Mouse (Mus musculus) hindbrain, postnatal 0 days (tissue): ENCODE results near the gene Rabep1. TPM values are rescaled to one million over a fixed set of nuclear protein-coding genes. Genes with fewer than 3 reads are reported as not detected.

ENCODE experiments used
- ATAC-seq: fragments of 200-750 bp; cut with Nextera tagmentation; 2 replicates; pipeline ENCODE4 v1.8.0; 2017; ENCODE audit warnings: mild to moderate bottlenecking, moderate TSS enrichment, moderate library complexity
- DNase-seq: peaks from one replicate; pipeline ENCODE4 v3.0.0-alpha.2; 2015; ENCODE audit warnings: low spot score
- H3K27ac ChIP-seq: fragments of 300-500 bp; sonication (generic); 2 replicates; pipeline ENCODE4 v1.5.1; 2014; ENCODE audit warnings: mild to moderate bottlenecking
- H3K27me3 ChIP-seq: fragments of 300-500 bp; sonication (generic); 2 replicates; pipeline ENCODE4 v1.6.1; 2014; ENCODE audit warnings: low read length, mixed read lengths; ENCODE audit not compliant: insufficient read depth
- H3K36me3 ChIP-seq: fragments of 300-500 bp; sonication (generic); 2 replicates; pipeline ENCODE4 v1.6.1; 2014; ENCODE audit warnings: low read length, mixed read lengths; ENCODE audit not compliant: insufficient read depth
- H3K4me1 ChIP-seq: fragments of 300-500 bp; sonication (generic); 2 replicates; pipeline ENCODE4 v1.6.1; 2014; ENCODE audit warnings: antibody characterized with exemption, low read length, mixed read lengths; ENCODE audit not compliant: insufficient read depth
- H3K4me2 ChIP-seq: fragments of 300-500 bp; sonication (generic); 2 replicates; pipeline ENCODE4 v1.6.1; 2014; ENCODE audit warnings: low read depth, mild to moderate bottlenecking, low read length, moderate library complexity, mixed read lengths
- H3K4me3 ChIP-seq: fragments of 300-500 bp; sonication (generic); 2 replicates; pipeline ENCODE4 v1.5.1; 2014; ENCODE audit warnings: low read length
- H3K9ac ChIP-seq: fragments of 300-500 bp; sonication (generic); replicated peaks from 2 replicates; pipeline ENCODE4 v1.6.1; 2014; ENCODE audit warnings: mild to moderate bottlenecking, low read length, moderate library complexity, mixed read lengths
- H3K9me3 ChIP-seq: fragments of 300-500 bp; sonication (generic); 2 replicates; pipeline ENCODE4 v1.6.1; 2016; ENCODE audit warnings: low read length, mixed read lengths
- CTCF ChIP-seq: IDR thresholded peaks from 2 replicates; pipeline ENCODE4 v1.5.1; 2016; ENCODE audit warnings: antibody characterized with exemption, control low read depth, low read depth
- WGBS: fragments of 180-500 bp; shearing (Covaris S2); extraction: QIAGEN DNeasy Blood & Tissue Kit; methylation state at CpG from one replicate; pipeline ENCODE4 v1.1.7; 2014; 5-methylcytosine and 5-hydroxymethylcytosine counted together
- polyA plus RNA-seq: library from polyadenylated mRNA; unstranded; fragments of >200 nt; fragmentation: Nextera tagmentation; extraction: Ambion mirVana; gene quantifications from 2 replicates; pipeline ENCODE4 v1.2.1, GENCODE M21; 2015
- total RNA-seq: library from RNA; depleted of rRNA; stranded (reverse); fragments of >200 nt; gene quantifications from 2 replicates; pipeline ENCODE4 v1.2.3, GENCODE M21; 2014

The Rabep1 gene
- total and polyA plus RNA-seq, 2 experiments from 2014 or later, result 47.1 to 101 TPM

- TF ChIP-seq CTCF, result no peak
- no peak overlapping the region for H3K27ac ChIP-seq
- 32% methylated on average over 3 of the region's 3 CpGs for whole genome bisulfite sequencing
- no peaks in the 10 kb centered on the region for H3K27me3 ChIP-seq
- no peaks in the 10 kb centered on the region for H3K36me3 ChIP-seq
- H3K4me1 ChIP-seq, result no peaks in the 10 kb centered on the region
- DNase-seq, result no peak
- no peak overlapping the region for H3K4me2 ChIP-seq
- no peak overlapping the region for H3K4me3 ChIP-seq
- no peak for ATAC-seq
- H3K9ac ChIP-seq, result no peak overlapping the region
- H3K9me3 ChIP-seq, result no peaks in the 10 kb centered on the region
Measured at GRCm38 (mm10) chr11:70831201-70831600, 13.4 kb upstream of the Rabep1 start.

- Histone ChIP-seq H3K4me3 (no peak overlapping the region), H3K9ac (no peak overlapping the region), H3K4me1 (no peaks in the 10 kb centered on the region), H3K4me2 (no peak overlapping the region), H3K27ac (no peak overlapping the region), H3K9me3 (no peaks in the 10 kb centered on the region), H3K27me3 (no peaks in the 10 kb centered on the region), H3K36me3 (no peaks in the 10 kb centered on the region)
- TF ChIP-seq CTCF, result no peak
- ATAC-seq (no peak), DNase-seq (no peak)
Measured at GRCm38 (mm10) chr11:70833408-70833807, 11.2 kb upstream of the Rabep1 start.

GRCm38 (mm10) chr11:70833831-70834230, 10.7 kb upstream of the Rabep1 start:
- Histone ChIP-seq H3K9ac (no peak overlapping the region), H3K4me1 (no peaks in the 10 kb centered on the region), H3K27ac (no peak overlapping the region), H3K36me3 (no peaks in the 10 kb centered on the region), H3K4me3 (no peak overlapping the region), H3K27me3 (no peaks in the 10 kb centered on the region), H3K4me2 (no peak overlapping the region), H3K9me3 (no peaks in the 10 kb centered on the region)
- DNase-seq (no peak), ATAC-seq (no peak)
- WGBS, result 56% methylated on average over 3 of the region's 3 CpGs
- no peak for TF ChIP-seq CTCF

- DNase-seq (no peak), ATAC-seq (no peak)
- Histone ChIP-seq H3K4me2 (no peak overlapping the region), H3K4me3 (no peak overlapping the region), H3K27ac (no peak overlapping the region), H3K4me1 (no peaks in the 10 kb centered on the region), H3K36me3 (no peaks in the 10 kb centered on the region), H3K9me3 (no peaks in the 10 kb centered on the region), H3K27me3 (no peaks in the 10 kb centered on the region), H3K9ac (no peak overlapping the region)
- TF ChIP-seq CTCF, result no peak
- WGBS, result 71% methylated on average over 6 of the region's 6 CpGs
Measured at GRCm38 (mm10) chr11:70835381-70835831, 9.2 kb upstream of the Rabep1 start.

- no peak for TF ChIP-seq CTCF
Measured at GRCm38 (mm10) chr11:70837031-70837430, 7.5 kb upstream of the Rabep1 start.

DNA sequence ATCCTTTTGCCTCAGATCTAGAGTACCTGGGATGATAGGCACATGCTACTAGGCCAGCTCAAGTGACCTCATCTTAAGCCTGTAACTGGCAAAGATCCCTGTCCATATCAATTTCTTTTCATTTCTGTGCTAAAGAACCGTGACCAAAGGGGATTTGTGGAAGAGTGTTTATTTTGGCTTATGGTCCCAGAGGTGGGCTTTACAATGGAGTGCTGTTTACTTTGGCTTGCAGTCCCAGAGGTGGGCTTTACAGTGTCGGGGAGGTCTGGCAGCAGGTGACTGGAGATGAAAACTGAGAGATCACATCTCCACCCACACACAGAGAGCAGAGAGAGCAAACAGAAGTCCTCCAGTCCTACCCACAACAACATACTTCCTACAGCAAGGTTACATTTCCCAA, 6.0 kb upstream of the Rabep1 start:
- H3K4me1 ChIP-seq, result no peaks in the 10 kb centered on the region
- ATAC-seq, result no peak
- H3K9ac ChIP-seq, result no peak overlapping the region
- 50% methylated on average over 2 of the region's 2 CpGs for WGBS
- no peaks in the 10 kb centered on the region for H3K9me3 ChIP-seq
- H3K36me3 ChIP-seq, result no peaks in the 10 kb centered on the region
- TF ChIP-seq CTCF, result no peak
- H3K4me3 ChIP-seq, result no peak overlapping the region
- H3K27me3 ChIP-seq, result no peaks in the 10 kb centered on the region
- H3K4me2 ChIP-seq, result no peak overlapping the region
- no peak for DNase-seq
- no peak overlapping the region for H3K27ac ChIP-seq

More at GRCm38 (mm10) chr11:70837031-70837430, 7.5 kb upstream of the Rabep1 start:
- WGBS, result 94% methylated on average over 3 of the region's 3 CpGs
- no peak overlapping the region for H3K9ac ChIP-seq
- H3K4me1 ChIP-seq, result no peaks in the 10 kb centered on the region
- no peak for DNase-seq
- H3K27me3 ChIP-seq, result no peaks in the 10 kb centered on the region
- H3K27ac ChIP-seq, result no peak overlapping the region
- H3K4me2 ChIP-seq, result no peak overlapping the region
- no peaks in the 10 kb centered on the region for H3K9me3 ChIP-seq
- H3K36me3 ChIP-seq, result no peaks in the 10 kb centered on the region
- ATAC-seq, result no peak
- no peak overlapping the region for H3K4me3 ChIP-seq

DNA sequence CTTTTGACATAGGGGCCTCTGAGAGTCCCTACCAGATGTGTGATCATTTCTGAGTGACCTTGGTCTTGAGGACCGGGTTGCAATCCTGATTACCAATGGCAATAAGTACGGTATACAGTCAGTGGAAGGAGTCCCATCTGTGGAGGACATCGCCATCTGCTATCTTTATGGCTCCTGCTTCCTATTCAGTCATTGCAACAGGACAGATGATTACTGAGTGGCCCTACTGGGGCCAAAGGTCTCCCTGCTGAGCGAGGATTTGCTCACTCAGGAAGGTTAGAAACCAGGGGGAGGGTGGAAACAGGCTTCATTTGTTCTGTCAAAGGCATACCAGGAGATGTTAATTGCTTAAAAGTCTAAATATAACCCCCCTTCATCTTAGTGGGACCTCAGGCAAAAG, 1.6 kb upstream of the Rabep1 start:
- Histone ChIP-seq H3K9me3 (no peaks in the 10 kb centered on the region), H3K27me3 (no peaks in the 10 kb centered on the region), H3K36me3 (no peaks in the 10 kb centered on the region), H3K4me1 (peaks cover 7% of the 10 kb centered on the region; the same call in 1 of the 2 replicates), H3K4me3 (no peak overlapping the region), H3K27ac (no peak overlapping the region), H3K4me2 (no peak overlapping the region), H3K9ac (no peak overlapping the region)
- DNase-seq, result no peak
- no peak for TF ChIP-seq CTCF
- 52% methylated on average over 4 of the region's 4 CpGs for WGBS
- no peak for ATAC-seq
